Mouse (Mus musculus) heart, embryonic 15.5 days (tissue): Measurements from ENCODE around the gene Tifab. TPM values are rescaled to one million over a fixed set of nuclear protein-coding genes. Genes with fewer than 3 reads are reported as not detected.
"Not testable (repeated sequence)": the region's sequence is repeated elsewhere in the genome, so short reads cannot be mapped to it uniquely, and the experiment has no call there.

ENCODE experiments used
- ATAC-seq: fragments of 200-750 bp; cut with Nextera tagmentation; replicated peaks from 2 replicates; pipeline ENCODE4 v1.8.0; 2017; ENCODE audit warnings: low read depth, moderate TSS enrichment; ENCODE audit not compliant: insufficient number of reproducible peaks, insufficient read depth, low FRiP score
- H3K27ac ChIP-seq: fragments of 300-500 bp; sonication (generic); 2 replicates; pipeline ENCODE4 v1.5.1; 2015; ENCODE audit warnings: mild to moderate bottlenecking, inconsistent platforms
- H3K27me3 ChIP-seq: fragments of 300-500 bp; sonication (generic); 2 replicates; pipeline ENCODE4 v1.6.1; 2015; ENCODE audit warnings: inconsistent platforms
- H3K36me3 ChIP-seq: fragments of 300-500 bp; sonication (generic); 2 replicates; pipeline ENCODE4 v1.6.1; 2015; ENCODE audit warnings: mild to moderate bottlenecking, inconsistent platforms
- H3K4me1 ChIP-seq: fragments of 300-500 bp; sonication (generic); replicated peaks from 2 replicates; pipeline ENCODE4 v1.6.1; 2015; ENCODE audit warnings: inconsistent platforms
- H3K4me2 ChIP-seq: fragments of 300-500 bp; sonication (generic); 2 replicates; pipeline ENCODE4 v1.6.1; 2015; ENCODE audit warnings: inconsistent platforms, mild to moderate bottlenecking, moderate library complexity
- H3K4me3 ChIP-seq: fragments of 300-500 bp; sonication (generic); 2 replicates; pipeline ENCODE4 v1.5.1; 2015; ENCODE audit warnings: mild to moderate bottlenecking, inconsistent platforms
- H3K9ac ChIP-seq: fragments of 300-500 bp; sonication (generic); 2 replicates; pipeline ENCODE4 v1.6.1; 2015; ENCODE audit warnings: mild to moderate bottlenecking, inconsistent platforms
- H3K9me3 ChIP-seq: fragments of 300-500 bp; sonication (generic); replicated peaks from 2 replicates; pipeline ENCODE4 v1.6.1; 2016; ENCODE audit warnings: inconsistent platforms
- WGBS: fragments of 180-500 bp; shearing (Covaris S2); methylation state at CpG from one replicate; pipeline ENCODE4 v1.1.7; 2015; ENCODE audit warnings: mixed read lengths; 5-methylcytosine and 5-hydroxymethylcytosine counted together
- polyA plus RNA-seq: library from polyadenylated mRNA; unstranded; fragments of >200 nt; fragmentation: Nextera tagmentation; extraction: Ambion mirVana; gene quantifications from 2 replicates; pipeline ENCODE4 v1.2.1, GENCODE M21; 2015

Tifab gene
- polyA plus RNA-seq, 1 experiment from 2014 or later = 1.3 TPM

DNA sequence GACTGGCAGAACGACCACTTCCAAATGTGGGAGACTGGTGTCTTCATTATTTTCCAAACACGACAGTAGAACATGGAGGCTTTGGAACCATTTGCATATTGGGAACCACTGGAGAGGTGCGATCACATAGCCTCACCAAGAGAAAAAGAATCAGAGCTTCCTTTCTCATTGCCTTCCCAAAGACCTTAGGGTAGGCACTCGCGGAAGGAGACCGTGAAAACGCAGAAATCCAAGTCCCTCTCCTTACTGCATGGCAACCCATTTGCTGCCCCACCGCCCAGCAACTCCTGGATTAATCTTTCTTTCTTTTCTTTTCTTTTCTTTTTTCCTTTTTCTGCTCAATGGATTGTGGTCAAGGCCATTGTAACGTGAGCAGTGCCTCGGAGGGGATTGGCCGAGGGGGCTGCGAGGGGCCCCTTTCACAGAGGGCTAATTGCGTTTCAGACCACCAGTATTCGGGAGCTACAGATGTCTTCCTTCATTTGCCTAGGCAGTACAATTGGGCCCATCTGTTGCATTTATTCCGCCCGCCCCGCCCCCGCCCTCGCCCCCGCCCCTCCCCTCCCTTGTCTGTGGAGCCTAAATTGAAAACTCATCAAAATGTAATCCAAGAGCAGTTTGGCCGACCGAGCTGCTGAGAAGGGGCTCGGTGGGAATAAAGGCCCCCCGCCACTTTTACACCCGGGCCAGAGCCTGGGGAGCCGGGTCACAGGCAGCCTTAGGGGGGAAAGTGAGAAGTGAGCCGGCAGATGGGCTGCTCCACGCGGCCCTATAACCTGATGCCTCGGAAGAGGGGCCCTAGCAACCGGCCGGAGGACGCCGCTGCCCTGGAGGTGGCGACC is 29.8 kb upstream of the Tifab start:
- Histone ChIP-seq H3K9me3 (no peaks in the 10 kb centered on the region), H3K4me2 (peak overlapping the region; percentile 43), H3K4me1 (peaks cover 5% of the 10 kb centered on the region), H3K9ac (no peak overlapping the region), H3K27ac (no peak overlapping the region), H3K4me3 (no peak overlapping the region), H3K27me3 (peaks cover 36% of the 10 kb centered on the region), H3K36me3 (no peaks in the 10 kb centered on the region)
- ATAC-seq = no peak
- 13% methylated on average over 35 of the region's 35 CpGs for WGBS

DNA sequence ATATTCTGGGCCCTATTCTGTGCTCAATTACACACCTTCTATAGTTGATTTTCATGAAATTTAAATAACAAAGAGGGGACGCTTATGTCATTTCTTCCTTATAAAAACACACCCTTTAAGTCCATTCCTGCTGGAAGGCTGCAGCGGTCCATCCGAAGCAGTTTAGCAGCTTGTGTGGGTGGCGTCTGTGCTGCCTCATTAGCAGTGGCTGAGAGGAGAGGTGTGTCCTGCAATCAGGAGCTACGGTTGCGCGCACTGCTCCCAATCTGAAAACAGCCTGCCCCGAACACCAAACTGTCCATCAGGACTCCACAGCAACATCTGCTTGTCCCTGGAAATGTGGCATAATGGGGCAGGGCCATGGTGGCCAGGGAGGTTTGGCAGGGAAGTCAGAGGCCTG is 20.8 kb upstream of the Tifab start:
- WGBS = 70% methylated on average over 8 of the region's 8 CpGs
- Histone ChIP-seq H3K4me3 (no peak overlapping the region), H3K4me2 (no peak overlapping the region), H3K36me3 (no peaks in the 10 kb centered on the region), H3K9me3 (no peaks in the 10 kb centered on the region), H3K27me3 (peaks cover 29% of the 10 kb centered on the region), H3K27ac (no peak overlapping the region), H3K9ac (no peak overlapping the region), H3K4me1 (no peaks in the 10 kb centered on the region)
- no peak for ATAC-seq

- Histone ChIP-seq H3K27me3 (peaks cover 24% of the 10 kb centered on the region), H3K4me1 (no peaks in the 10 kb centered on the region), H3K36me3 (no peaks in the 10 kb centered on the region), H3K9ac (no peak overlapping the region), H3K9me3 (no peaks in the 10 kb centered on the region), H3K27ac (no peak overlapping the region), H3K4me3 (no peak overlapping the region), H3K4me2 (0 out of 2 replicates have a peak overlapping the region, but pooled peaks have one; percentile 8)
- ATAC-seq = 0 out of 2 replicates have a peak, but pooled peaks have one; percentile 35
- 9% methylated on average over 15 of the region's 15 CpGs for WGBS
These were observed 19.0 kb upstream of the Tifab start for GRCm38 (mm10) chr13:56197473-56198266.

- Histone ChIP-seq H3K27ac (no peak overlapping the region), H3K9me3 (no peaks in the 10 kb centered on the region), H3K9ac (no peak overlapping the region), H3K4me1 (no peaks in the 10 kb centered on the region), H3K27me3 (peaks cover 21% of the 10 kb centered on the region), H3K36me3 (no peaks in the 10 kb centered on the region), H3K4me3 (no peak overlapping the region), H3K4me2 (0 out of 2 replicates have a peak overlapping the region, but pooled peaks have one; percentile 8)
- WGBS = 68% methylated on average over 12 of the region's 12 CpGs
- ATAC-seq = no peak
These were observed 18.3 kb upstream of the Tifab start for GRCm38 (mm10) chr13:56197031-56197430.

- H3K9ac ChIP-seq, H3K27ac ChIP-seq, H3K4me3 ChIP-seq, H3K4me1 ChIP-seq, H3K36me3 ChIP-seq, H3K9me3 ChIP-seq, ATAC-seq, H3K4me2 ChIP-seq: not testable (repeated sequence)
- 72% methylated on average over 11 of the region's 11 CpGs for WGBS
- peaks cover 21% of the 10 kb centered on the region for H3K27me3 ChIP-seq
These were observed 17.1 kb upstream of the Tifab start for GRCm38 (mm10) chr13:56195824-56196223.

DNA sequence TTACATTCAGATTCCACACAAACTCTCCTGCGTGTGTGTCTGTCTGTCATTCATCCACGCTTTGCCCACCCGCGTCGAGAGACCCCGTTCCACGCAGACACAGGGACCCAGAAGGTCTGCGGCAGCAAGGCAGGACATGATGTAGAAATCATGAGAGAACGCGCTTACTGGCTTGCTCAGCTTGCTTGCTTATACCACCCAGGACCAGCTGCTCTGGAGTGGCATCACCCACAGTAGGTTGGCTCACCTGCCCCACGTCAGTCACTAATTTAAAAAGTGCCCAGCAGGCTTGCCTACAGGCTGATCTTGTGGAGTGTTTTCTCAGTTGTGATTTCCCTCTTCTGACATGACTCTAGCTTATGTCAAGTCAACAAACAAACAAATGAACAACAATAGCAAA is 15.5 kb upstream of the Tifab start:
- 89% methylated on average over 11 of the region's 11 CpGs for WGBS
- not testable (repeated sequence) for ATAC-seq

GRCm38 (mm10) chr13:56191225-56191624 is 12.5 kb upstream of the Tifab start:
- no peak overlapping the region for H3K4me2 ChIP-seq
- H3K4me1 ChIP-seq = no peaks in the 10 kb centered on the region
- ATAC-seq = no peak
- H3K9ac ChIP-seq = no peak overlapping the region
- no peak overlapping the region for H3K4me3 ChIP-seq
- no peaks in the 10 kb centered on the region for H3K9me3 ChIP-seq
- H3K36me3 ChIP-seq = no peaks in the 10 kb centered on the region
- no peak overlapping the region for H3K27ac ChIP-seq
- 27% methylated on average over 3 of the region's 3 CpGs for WGBS
- H3K27me3 ChIP-seq = no peaks in the 10 kb centered on the region

More for the DNA sequence above, 15.5 kb upstream of the Tifab start:
- not testable (repeated sequence) for H3K27ac ChIP-seq, H3K4me3 ChIP-seq, H3K36me3 ChIP-seq, H3K4me2 ChIP-seq, H3K9ac ChIP-seq, H3K4me1 ChIP-seq, H3K9me3 ChIP-seq
- H3K27me3 ChIP-seq = peaks cover 13% of the 10 kb centered on the region

- H3K27me3 ChIP-seq = no peaks in the 10 kb centered on the region
- WGBS = 69% methylated on average over 5 of the region's 5 CpGs
- H3K9me3 ChIP-seq = no peaks in the 10 kb centered on the region
- H3K36me3 ChIP-seq = no peaks in the 10 kb centered on the region
- H3K4me2 ChIP-seq = no peak overlapping the region
- H3K4me3 ChIP-seq = no peak overlapping the region
- H3K9ac ChIP-seq = no peak overlapping the region
- no peak for ATAC-seq
- H3K4me1 ChIP-seq = no peaks in the 10 kb centered on the region
- no peak overlapping the region for H3K27ac ChIP-seq
These were observed 11.0 kb upstream of the Tifab start for GRCm38 (mm10) chr13:56189688-56190087.

DNA sequence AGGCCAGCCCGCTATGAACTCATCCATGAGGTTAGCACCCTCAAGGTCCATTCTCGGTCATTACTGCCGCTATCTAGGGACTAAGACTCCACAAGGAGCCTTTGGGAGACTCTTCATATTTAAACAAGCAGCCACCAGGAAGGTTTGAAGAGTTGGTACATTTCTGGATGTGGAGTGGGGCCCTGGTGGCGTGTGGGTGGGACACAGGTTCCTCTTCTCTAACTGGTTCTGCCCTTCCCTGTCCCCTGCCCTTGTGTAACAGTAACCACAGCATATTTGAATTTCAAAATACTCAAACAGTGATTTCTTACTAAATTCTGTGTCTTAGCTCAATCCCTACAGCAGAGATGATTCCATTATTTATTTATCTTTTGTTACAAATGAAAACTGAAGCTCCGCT is 5.0 kb upstream of the Tifab start:
- H3K4me2 ChIP-seq = no peak overlapping the region
- no peaks in the 10 kb centered on the region for H3K36me3 ChIP-seq
- ATAC-seq = no peak
- no peak overlapping the region for H3K9ac ChIP-seq
- H3K9me3 ChIP-seq = no peaks in the 10 kb centered on the region
- no peak overlapping the region for H3K27ac ChIP-seq
- H3K4me3 ChIP-seq = no peak overlapping the region
- 77% methylated on average over 5 of the region's 5 CpGs for WGBS
- no peaks in the 10 kb centered on the region for H3K4me1 ChIP-seq
- peaks cover 3% of the 10 kb centered on the region; the same call in 1 of the 2 replicates for H3K27me3 ChIP-seq

GRCm38 (mm10) chr13:56181424-56181823 is 2.7 kb upstream of the Tifab start:
- Histone ChIP-seq H3K4me1 (no peaks in the 10 kb centered on the region), H3K27ac (no peak overlapping the region), H3K9ac (no peak overlapping the region), H3K9me3 (no peaks in the 10 kb centered on the region), H3K36me3 (no peaks in the 10 kb centered on the region), H3K27me3 (peaks cover 3% of the 10 kb centered on the region; the same call in 1 of the 2 replicates), H3K4me2 (no peak overlapping the region), H3K4me3 (no peak overlapping the region)
- no peak for ATAC-seq
- 53% methylated on average over 8 of the region's 8 CpGs for WGBS

DNA sequence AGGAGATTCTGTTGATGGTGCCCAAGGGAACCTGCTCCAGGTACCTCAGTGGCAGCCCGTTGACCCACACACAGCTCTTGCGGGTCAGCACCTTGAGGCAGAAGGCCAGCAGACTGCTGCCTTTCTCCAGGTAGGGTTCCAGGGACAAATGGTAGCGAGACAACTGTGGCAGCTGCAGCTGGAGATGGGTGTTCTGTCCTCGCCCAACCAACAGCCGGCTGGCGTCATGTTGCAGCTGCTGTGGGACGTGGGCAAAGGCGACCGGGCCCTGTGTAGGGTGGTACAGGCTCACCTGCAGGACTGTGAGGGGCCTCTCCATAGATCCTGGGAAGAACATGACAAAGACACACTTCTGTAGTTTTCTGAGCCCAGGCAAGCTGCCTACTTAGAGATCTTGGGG is 2.4 kb downstream of the Tifab start:
- H3K9ac ChIP-seq = no peak overlapping the region
- no peak overlapping the region for H3K4me3 ChIP-seq
- H3K4me1 ChIP-seq = peaks cover 4% of the 10 kb centered on the region; the same call in 1 of the 2 replicates
- H3K27me3 ChIP-seq = peaks cover 4% of the 10 kb centered on the region; the same call in 1 of the 2 replicates
- no peaks in the 10 kb centered on the region for H3K9me3 ChIP-seq
- H3K27ac ChIP-seq = no peak overlapping the region
- H3K4me2 ChIP-seq = no peak overlapping the region
- no peak for ATAC-seq
- H3K36me3 ChIP-seq = no peaks in the 10 kb centered on the region
- WGBS = 82% methylated on average over 9 of the region's 9 CpGs
